In genomic region chr7:118583821-118584220, GRCm38 (mm10) we compare ENCODE assay signal across 9 mouse cellular contexts. TPM values are rescaled to one million over a fixed set of nuclear protein-coding genes. Genes with fewer than 3 reads are reported as not detected.
A peak's percentile ranks its signal among the peaks of the same experiment; 100 is the strongest.
DNase-seq lines count a peak whose midpoint lies in the region; ATAC-seq and TF ChIP-seq lines count a peak whose summit lies in the region.
"Had no signal": no experiment of that assay in that cellular context is flagged by ENCODE, and none has a peak within 500 bp of the region (broad histone marks: within the 10 kb centered on the region; RNA-seq: fewer than 3 reads in every experiment).

No protein-coding gene starts in this region.

- TF ChIP-seq CTCF in gastrocnemius, adult 2 months (IDR thresholded peaks at IDR 0.05) = no peak
- no peak for TF ChIP-seq CTCF in liver, embryonic 14.5 days (IDR thresholded peaks at IDR 0.05; ENCODE audit: low read depth)

- H3K4me3 ChIP-seq in gastrocnemius, adult 2 months = peak overlapping the region; percentile 91
- H3K4me3 ChIP-seq in neural tube, embryonic 11.5 days (ENCODE audit: low read depth, low read length) = peak overlapping the region; percentile 67
- H3K4me3 ChIP-seq in liver, embryonic 14.5 days (ENCODE audit: insufficient read depth in 1 of 2, low read depth in 2 of 2, low read length in 2 of 2) = no peak overlapping the region; a peak in 1 of 4 replicates

- H3K36me3 ChIP-seq in neural tube, embryonic 11.5 days (ENCODE audit: control insufficient read depth, insufficient read depth, low read length) = no peaks in the 10 kb centered on the region
- H3K36me3 ChIP-seq in liver, embryonic 14.5 days (replicated peaks; ENCODE audit: control insufficient read depth, insufficient read depth, low read depth) = no peaks in the 10 kb centered on the region

- H3K9ac ChIP-seq in neural tube, embryonic 11.5 days (ENCODE audit: low read length) = peak overlapping the region; percentile 81
- no peak overlapping the region for H3K9ac ChIP-seq in liver, embryonic 14.5 days (replicated peaks)

- peak overlapping the region; percentile 92 for H3K27ac ChIP-seq in gastrocnemius, adult 2 months
- no peak overlapping the region for H3K27ac ChIP-seq in neural tube, embryonic 11.5 days (ENCODE audit: low read depth, low read length)
- H3K27ac ChIP-seq in liver, embryonic 14.5 days = no peak overlapping the region

- TF ChIP-seq EP300 in liver, embryonic 14.5 days (IDR thresholded peaks at IDR 0.05; ENCODE audit: low read depth) = no peak

- ATAC-seq in neural tube, embryonic 11.5 days (ENCODE audit: insufficient read depth, low FRiP score, low TSS enrichment) = no peak
- no peak for ATAC-seq in liver, embryonic 14.5 days (ENCODE audit: insufficient read depth)
- ATAC-seq: activated CD4-positive, CD25-positive, alpha-beta regulatory T cell, adult 4 months had no signal

- peak overlapping the region; percentile 87 for H3K4me2 ChIP-seq in neural tube, embryonic 11.5 days (ENCODE audit: low read depth)
- H3K4me2 ChIP-seq in liver, embryonic 14.5 days (ENCODE audit: low read depth) = peak overlapping the region; percentile 59

- H3K9me3 ChIP-seq in neural tube, embryonic 11.5 days (ENCODE audit: control insufficient read depth, low read length) = 0 out of 2 replicates have a peak, but pooled peaks cover 2% of the 10 kb centered on the region
- H3K9me3 ChIP-seq in liver, embryonic 14.5 days (ENCODE audit: control insufficient read depth, low read length) = no peaks in the 10 kb centered on the region

- 23% methylated on average over 7 of the region's 7 CpGs for WGBS in neural tube, embryonic 11.5 days
- WGBS in liver, embryonic 14.5 days (ENCODE audit: insufficient replicate concordance) = 24% methylated on average over 7 of the region's 7 CpGs

- intact Hi-C loops in gastrocnemius, adult 2 months (cut with DNase I) = loop anchor here (2.0 kb wide), 1 partner anchor 51 kb away; the partner anchor contains the start of gene Coq7

- no peaks in the 10 kb centered on the region for H3K27me3 ChIP-seq in neural tube, embryonic 11.5 days (ENCODE audit: control insufficient read depth, insufficient read depth, low read length)
- no peaks in the 10 kb centered on the region; the same call in 1 of the 2 replicates for H3K27me3 ChIP-seq in liver, embryonic 14.5 days (ENCODE audit: control insufficient read depth, insufficient read depth, low read length)

- DNase-seq in gastrocnemius, adult 2 months = no peak
- no peak for DNase-seq in gastrocnemius, postnatal 10 days
- DNase-seq in neural tube, embryonic 11.5 days (ENCODE audit: low spot score) = no peak
- DNase-seq in neural tube, embryonic 10.5 days (ENCODE audit: extremely low spot score, low spot score) = no peak
- no peak for DNase-seq in liver, embryonic 14.5 days (ENCODE audit: low read depth in 3 of 3, low spot score in 3 of 3)
- no peak for DNase-seq in adrenal gland, adult (ENCODE audit: inconsistent age in 2 of 2, low spot score in 1 of 2)
- DNase-seq in layer of hippocampus, postnatal 10 days (ENCODE audit: low spot score in 2 of 2) = no peak
- no peak for DNase-seq in embryo, embryonic 10.5 days (ENCODE audit: low spot score)

- peaks cover 8% of the 10 kb centered on the region for H3K4me1 ChIP-seq in neural tube, embryonic 11.5 days (ENCODE audit: control insufficient read depth, insufficient read depth, low read length)
- H3K4me1 ChIP-seq in liver, embryonic 14.5 days (replicated peaks; ENCODE audit: control insufficient read depth in 2 of 2, insufficient read depth in 2 of 2, low read length in 1 of 2) = no peaks in the 10 kb centered on the region

RNA-seq across cellular contexts. Expression of gene Tmc7, which starts 0.7 kb away (rescaled TPM):
- 10 to 100 TPM in 1 of 2 experiments, 1 to 10 TPM in 1; 8.1 to 15.6 TPM for total RNA-seq in gastrocnemius, adult 2 months (2021)
- 1 to 10 TPM; 7.2 to 7.5 TPM for total RNA-seq in gastrocnemius, postnatal 10 days (2021)
- polyA plus RNA-seq in neural tube, embryonic 11.5 days (2014; fragmentation: Nextera tagmentation; extraction: Ambion mirVana) = 9.5 and 10.5 TPM in 2 replicates
- polyA plus RNA-seq in liver, embryonic 14.5 days (2012; rRNA removed) = 0.11 and 0.14 TPM in 2 replicates
- polyA plus RNA-seq in liver, embryonic 14.5 days (2014; fragmentation: Nextera tagmentation; extraction: Ambion mirVana) = 0.24 and 0.30 TPM in 2 replicates
- total RNA-seq in layer of hippocampus, postnatal 10 days (2021) = 10 to 100 TPM; 18.6 to 19.4 TPM
- polyA plus RNA-seq: activated CD4-positive, CD25-positive, alpha-beta regulatory T cell, adult 4 months had no signal

RNA-seq across cellular contexts. Expression of gene Tmc5, which starts 13.3 kb away (rescaled TPM):
- not detected for total RNA-seq in gastrocnemius, adult 2 months (2021)
- total RNA-seq in gastrocnemius, postnatal 10 days (2021) = under 1 TPM; 0.33 to 0.61 TPM
- polyA plus RNA-seq in neural tube, embryonic 11.5 days (2014; fragmentation: Nextera tagmentation; extraction: Ambion mirVana) = 0.17 and 0.19 TPM in 2 replicates
- not detected in 2 replicates for polyA plus RNA-seq in liver, embryonic 14.5 days (2012; rRNA removed)
- polyA plus RNA-seq in liver, embryonic 14.5 days (2014; fragmentation: Nextera tagmentation; extraction: Ambion mirVana) = not detected in 2 replicates
- under 1 TPM; 0.29 to 0.32 TPM for total RNA-seq in layer of hippocampus, postnatal 10 days (2021)
- polyA plus RNA-seq: activated CD4-positive, CD25-positive, alpha-beta regulatory T cell, adult 4 months had no signal

RNA-seq across cellular contexts. Expression of gene Coq7, which starts 50.7 kb away (rescaled TPM):
- total RNA-seq in gastrocnemius, adult 2 months (2021) = 10 to 100 TPM; 46.0 to 75.6 TPM
- 10 to 100 TPM; 61.9 to 80.5 TPM for total RNA-seq in gastrocnemius, postnatal 10 days (2021)
- polyA plus RNA-seq in neural tube, embryonic 11.5 days (2014; fragmentation: Nextera tagmentation; extraction: Ambion mirVana) = 118 and 127 TPM in 2 replicates
- 17.6 and 34.1 TPM in 2 replicates for polyA plus RNA-seq in liver, embryonic 14.5 days (2012; rRNA removed)
- polyA plus RNA-seq in liver, embryonic 14.5 days (2014; fragmentation: Nextera tagmentation; extraction: Ambion mirVana) = 56.2 and 56.7 TPM in 2 replicates
- 10 to 100 TPM; 37.3 to 39.2 TPM for total RNA-seq in layer of hippocampus, postnatal 10 days (2021)

Comparison
In these comparisons a context has a peak if more than half of its experiments do, and no peak if none do; other contexts are left out.
1. H3K4me3 ChIP-seq: peak in gastrocnemius, adult 2 months (single experiment) and neural tube, embryonic 11.5 days (single experiment); none in liver, embryonic 14.5 days (0 of 2).